Mouse (Mus musculus): ENCODE data around the gene Fam173b.

Fam173b gene

GRCm38 (mm10) chr15:31634582-31634981, 32.9 kb downstream of the Fam173b start:
- peak; percentile 99 for ATAC-seq (ENCODE audit: low TSS enrichment)

- ATAC-seq (ENCODE audit: low TSS enrichment): no peak
These were observed 34.5 kb downstream of the Fam173b start for GRCm38 (mm10) chr15:31636091-31636595.

GRCm38 (mm10) chr15:31647225-31647624, 45.6 kb downstream of the Fam173b start:
- no peak for ATAC-seq (ENCODE audit: low TSS enrichment)

GRCm38 (mm10) chr15:31647851-31648569, 46.4 kb downstream of the Fam173b start:
- ATAC-seq (ENCODE audit: low TSS enrichment): no peak

GRCm38 (mm10) chr15:31649691-31650090, 48.0 kb downstream of the Fam173b start:
- ATAC-seq (ENCODE audit: low TSS enrichment): no peak

- no peak for ATAC-seq (ENCODE audit: low TSS enrichment)
These were observed 49.2 kb downstream of the Fam173b start for GRCm38 (mm10) chr15:31650821-31651220.

- no peak for ATAC-seq (ENCODE audit: low TSS enrichment)
These were observed 58.6 kb downstream of the Fam173b start for GRCm38 (mm10) chr15:31660133-31660795.

- ATAC-seq (ENCODE audit: low TSS enrichment): peak; percentile 34; the same call in 1 of the 2 replicates
These were observed 59.2 kb downstream of the Fam173b start for GRCm38 (mm10) chr15:31660844-31661243.

- ATAC-seq (ENCODE audit: low TSS enrichment): no peak
These were observed 60.1 kb downstream of the Fam173b start for GRCm38 (mm10) chr15:31661802-31662201.

- ATAC-seq (ENCODE audit: low TSS enrichment): peak; percentile 73
These were observed 61.4 kb downstream of the Fam173b start for GRCm38 (mm10) chr15:31663074-31663473.
